Mouse (Mus musculus) heart, embryonic 15.5 days (tissue): ENCODE measurements around the gene Ccdc88c. TPM values are rescaled to one million over a fixed set of nuclear protein-coding genes. Genes with fewer than 3 reads are reported as not detected.

ENCODE experiments used
- ATAC-seq: fragments of 200-750 bp; cut with Nextera tagmentation; replicated peaks from 2 replicates; pipeline ENCODE4 v1.8.0; 2017; ENCODE audit warnings: low read depth, moderate TSS enrichment; ENCODE audit not compliant: insufficient number of reproducible peaks, insufficient read depth, low FRiP score
- H3K27ac ChIP-seq: fragments of 300-500 bp; sonication (generic); 2 replicates; pipeline ENCODE4 v1.5.1; 2015; ENCODE audit warnings: mild to moderate bottlenecking, inconsistent platforms
- H3K27me3 ChIP-seq: fragments of 300-500 bp; sonication (generic); 2 replicates; pipeline ENCODE4 v1.6.1; 2015; ENCODE audit warnings: inconsistent platforms
- H3K36me3 ChIP-seq: fragments of 300-500 bp; sonication (generic); 2 replicates; pipeline ENCODE4 v1.6.1; 2015; ENCODE audit warnings: mild to moderate bottlenecking, inconsistent platforms
- H3K4me1 ChIP-seq: fragments of 300-500 bp; sonication (generic); replicated peaks from 2 replicates; pipeline ENCODE4 v1.6.1; 2015; ENCODE audit warnings: inconsistent platforms
- H3K4me2 ChIP-seq: fragments of 300-500 bp; sonication (generic); 2 replicates; pipeline ENCODE4 v1.6.1; 2015; ENCODE audit warnings: inconsistent platforms, mild to moderate bottlenecking, moderate library complexity
- H3K4me3 ChIP-seq: fragments of 300-500 bp; sonication (generic); 2 replicates; pipeline ENCODE4 v1.5.1; 2015; ENCODE audit warnings: mild to moderate bottlenecking, inconsistent platforms
- H3K9ac ChIP-seq: fragments of 300-500 bp; sonication (generic); 2 replicates; pipeline ENCODE4 v1.6.1; 2015; ENCODE audit warnings: mild to moderate bottlenecking, inconsistent platforms
- H3K9me3 ChIP-seq: fragments of 300-500 bp; sonication (generic); replicated peaks from 2 replicates; pipeline ENCODE4 v1.6.1; 2016; ENCODE audit warnings: inconsistent platforms
- WGBS: fragments of 180-500 bp; shearing (Covaris S2); methylation state at CpG from one replicate; pipeline ENCODE4 v1.1.7; 2015; ENCODE audit warnings: mixed read lengths; 5-methylcytosine and 5-hydroxymethylcytosine counted together
- polyA plus RNA-seq: library from polyadenylated mRNA; unstranded; fragments of >200 nt; fragmentation: Nextera tagmentation; extraction: Ambion mirVana; gene quantifications from 2 replicates; pipeline ENCODE4 v1.2.1, GENCODE M21; 2015

Gene Ccdc88c
- polyA plus RNA-seq, 1 experiment from 2014 or later: 2.4 TPM

DNA sequence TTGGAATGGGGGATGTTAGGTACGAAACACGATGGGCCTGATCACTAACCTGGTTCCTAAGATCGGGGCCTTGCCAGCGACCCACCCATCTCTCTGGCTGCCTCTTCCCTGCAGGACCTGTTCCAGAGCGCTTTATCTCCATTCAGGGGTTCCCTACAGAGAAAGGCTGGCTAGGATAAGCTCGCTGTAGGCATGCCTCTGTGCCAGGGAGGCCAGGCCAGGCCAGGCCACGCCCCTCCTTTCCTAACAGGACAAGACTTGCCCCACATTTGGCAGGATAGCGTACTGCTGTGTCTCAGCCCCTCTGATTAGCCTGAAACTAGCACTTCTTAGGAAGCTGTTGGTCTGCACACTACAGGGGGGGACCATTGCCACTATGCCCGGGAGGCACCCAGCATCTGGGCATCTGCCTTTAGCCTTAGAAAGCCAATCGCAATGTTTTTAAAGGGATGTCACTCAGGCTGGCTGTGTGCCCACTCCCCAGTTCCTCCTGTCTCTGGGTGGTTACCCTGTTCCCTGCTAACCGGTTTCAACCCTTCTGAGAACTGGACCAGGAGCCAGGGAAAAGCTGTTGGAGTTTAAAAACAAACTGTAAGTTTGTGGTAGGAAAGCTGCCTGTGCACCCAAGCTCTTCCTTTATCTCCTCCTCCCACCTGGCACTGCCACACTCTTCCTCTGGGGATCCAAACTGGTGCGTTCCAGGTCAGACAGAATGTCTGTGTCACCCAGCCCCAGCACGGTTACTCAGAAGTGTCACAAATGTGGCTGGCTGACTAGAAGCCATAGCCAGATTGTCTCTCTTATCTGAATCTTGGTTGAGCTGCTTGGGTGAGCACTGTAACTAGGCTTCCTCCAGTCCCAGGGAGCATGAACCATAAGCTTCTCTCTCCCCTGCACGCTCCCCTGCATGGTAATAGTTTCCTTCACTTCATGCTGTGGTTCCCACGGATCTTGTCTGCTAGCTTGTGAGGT lies 69.9 kb downstream of the Ccdc88c start:
- Histone ChIP-seq H3K27ac (no peak overlapping the region), H3K36me3 (no peaks in the 10 kb centered on the region), H3K9me3 (no peaks in the 10 kb centered on the region), H3K9ac (no peak overlapping the region), H3K4me2 (no peak overlapping the region; the same call in 1 of the 2 replicates), H3K4me1 (peaks cover 25% of the 10 kb centered on the region), H3K4me3 (no peak overlapping the region), H3K27me3 (peaks cover 53% of the 10 kb centered on the region)
- 40% methylated on average over 15 of the region's 15 CpGs for WGBS
- ATAC-seq: peak; percentile 73

DNA sequence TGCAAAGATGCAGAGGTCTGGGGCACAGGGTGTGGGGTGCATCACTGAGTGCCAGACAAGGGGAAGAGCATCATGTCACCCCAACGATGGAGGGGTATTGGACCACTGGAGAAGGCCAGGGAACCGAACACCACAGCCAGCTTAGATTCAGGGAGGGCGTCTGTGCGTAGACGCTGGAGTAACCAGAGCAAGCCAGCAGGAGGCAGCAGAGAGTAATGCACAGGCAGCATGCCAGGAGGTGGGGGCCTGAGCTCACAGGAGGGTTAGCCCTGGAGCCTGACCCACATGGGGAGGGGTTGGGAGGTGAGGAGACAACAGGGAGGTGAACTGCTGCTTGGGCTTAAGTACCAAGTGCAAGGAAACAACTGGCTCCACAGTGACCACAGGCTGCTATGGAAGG lies 70.8 kb downstream of the Ccdc88c start:
- WGBS: 18% methylated on average over 5 of the region's 5 CpGs
- H3K36me3 ChIP-seq: no peaks in the 10 kb centered on the region
- H3K4me3 ChIP-seq: no peak overlapping the region
- ATAC-seq: peak; percentile 38; the same call in 1 of the 2 replicates
- peaks cover 27% of the 10 kb centered on the region for H3K4me1 ChIP-seq
- H3K27ac ChIP-seq: no peak overlapping the region
- peaks cover 55% of the 10 kb centered on the region for H3K27me3 ChIP-seq
- H3K9me3 ChIP-seq: no peaks in the 10 kb centered on the region
- H3K4me2 ChIP-seq: no peak overlapping the region
- H3K9ac ChIP-seq: no peak overlapping the region

DNA sequence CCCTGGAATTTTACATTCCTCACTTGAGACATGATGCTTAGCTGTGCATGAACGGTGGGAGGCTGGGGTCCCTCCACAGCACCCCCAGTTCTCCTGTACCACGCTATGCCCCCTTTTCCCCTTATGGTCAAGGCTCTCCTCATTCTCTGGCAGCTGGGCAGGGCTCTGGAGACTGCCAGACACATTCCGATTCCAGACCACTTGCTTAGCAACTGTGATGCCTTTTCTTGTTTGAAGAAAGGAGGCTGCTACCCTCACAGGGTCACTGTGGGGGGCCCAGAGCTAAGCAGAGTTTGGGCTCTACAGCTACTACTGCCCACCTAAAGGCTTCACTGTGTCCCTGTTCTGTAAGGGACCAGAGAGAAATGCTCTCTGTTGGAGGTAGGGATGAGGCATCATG lies 71.6 kb downstream of the Ccdc88c start:
- no peak overlapping the region for H3K9ac ChIP-seq
- H3K4me1 ChIP-seq: peaks cover 34% of the 10 kb centered on the region
- H3K4me3 ChIP-seq: no peak overlapping the region
- peaks cover 57% of the 10 kb centered on the region for H3K27me3 ChIP-seq
- H3K9me3 ChIP-seq: no peaks in the 10 kb centered on the region
- WGBS: 65% methylated on average over 3 of the region's 3 CpGs
- no peak for ATAC-seq
- H3K4me2 ChIP-seq: no peak overlapping the region
- no peaks in the 10 kb centered on the region for H3K36me3 ChIP-seq
- no peak overlapping the region for H3K27ac ChIP-seq

DNA sequence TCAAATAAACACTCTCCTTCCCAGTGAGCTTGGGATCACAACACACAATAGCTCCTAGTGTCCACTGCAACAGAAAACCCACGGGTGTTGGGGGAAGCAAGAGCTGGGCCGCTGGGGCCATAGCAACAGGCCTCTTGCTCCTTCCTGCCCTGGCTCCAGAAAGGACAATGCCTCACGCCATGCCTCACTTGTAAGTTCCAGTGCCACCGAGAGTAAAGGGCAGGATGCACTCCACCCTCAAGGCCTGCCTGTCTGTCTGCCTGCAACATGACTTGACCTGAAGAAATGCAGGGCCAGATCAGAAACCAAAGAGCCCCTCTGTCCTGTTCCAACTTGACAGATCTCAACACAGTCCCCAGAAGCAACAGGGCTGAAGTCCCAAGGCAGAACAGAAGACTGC lies 72.0 kb downstream of the Ccdc88c start:
- peaks cover 57% of the 10 kb centered on the region for H3K27me3 ChIP-seq
- H3K4me3 ChIP-seq: no peak overlapping the region
- no peak overlapping the region for H3K27ac ChIP-seq
- H3K9ac ChIP-seq: no peak overlapping the region
- ATAC-seq: no peak
- 61% methylated on average over 4 of the region's 4 CpGs for WGBS
- H3K4me2 ChIP-seq: no peak overlapping the region
- no peaks in the 10 kb centered on the region for H3K9me3 ChIP-seq
- H3K4me1 ChIP-seq: peaks cover 35% of the 10 kb centered on the region
- no peaks in the 10 kb centered on the region for H3K36me3 ChIP-seq

GRCm38 (mm10) chr12:100956028-100956427 lies 72.8 kb downstream of the Ccdc88c start:
- Histone ChIP-seq H3K27me3 (peaks cover 59% of the 10 kb centered on the region), H3K9ac (no peak overlapping the region), H3K4me3 (no peak overlapping the region), H3K36me3 (no peaks in the 10 kb centered on the region), H3K4me2 (no peak overlapping the region), H3K27ac (no peak overlapping the region), H3K4me1 (peaks cover 35% of the 10 kb centered on the region), H3K9me3 (no peaks in the 10 kb centered on the region)
- ATAC-seq: no peak
- 69% methylated on average over 2 of the region's 2 CpGs for WGBS

DNA sequence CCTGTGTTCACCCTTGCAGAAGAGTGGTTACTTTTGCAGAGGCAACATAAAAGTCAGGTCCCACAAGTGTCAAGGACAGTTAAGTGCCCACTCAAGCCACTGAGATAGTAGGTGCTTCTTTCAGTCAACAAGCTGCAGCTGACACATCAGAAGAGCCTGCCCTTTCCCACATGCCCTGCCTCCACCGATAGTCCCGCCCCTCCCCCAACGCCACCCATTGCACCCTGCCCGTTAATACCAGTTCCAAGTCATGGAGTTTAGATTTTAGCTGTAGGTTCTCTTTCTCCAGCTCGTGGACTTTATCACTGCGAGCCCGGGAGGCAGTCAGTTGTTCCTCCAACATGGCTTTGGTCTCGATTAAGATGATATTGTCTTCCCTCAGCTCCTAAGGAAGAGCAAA lies 74.9 kb downstream of the Ccdc88c start:
- H3K9ac ChIP-seq: no peak overlapping the region
- no peaks in the 10 kb centered on the region for H3K9me3 ChIP-seq
- peaks cover 45% of the 10 kb centered on the region for H3K27me3 ChIP-seq
- WGBS: 52% methylated on average over 8 of the region's 8 CpGs
- no peak overlapping the region for H3K4me3 ChIP-seq
- H3K27ac ChIP-seq: no peak overlapping the region
- H3K4me2 ChIP-seq: no peak overlapping the region
- no peaks in the 10 kb centered on the region for H3K36me3 ChIP-seq
- H3K4me1 ChIP-seq: peaks cover 29% of the 10 kb centered on the region
- ATAC-seq: no peak

DNA sequence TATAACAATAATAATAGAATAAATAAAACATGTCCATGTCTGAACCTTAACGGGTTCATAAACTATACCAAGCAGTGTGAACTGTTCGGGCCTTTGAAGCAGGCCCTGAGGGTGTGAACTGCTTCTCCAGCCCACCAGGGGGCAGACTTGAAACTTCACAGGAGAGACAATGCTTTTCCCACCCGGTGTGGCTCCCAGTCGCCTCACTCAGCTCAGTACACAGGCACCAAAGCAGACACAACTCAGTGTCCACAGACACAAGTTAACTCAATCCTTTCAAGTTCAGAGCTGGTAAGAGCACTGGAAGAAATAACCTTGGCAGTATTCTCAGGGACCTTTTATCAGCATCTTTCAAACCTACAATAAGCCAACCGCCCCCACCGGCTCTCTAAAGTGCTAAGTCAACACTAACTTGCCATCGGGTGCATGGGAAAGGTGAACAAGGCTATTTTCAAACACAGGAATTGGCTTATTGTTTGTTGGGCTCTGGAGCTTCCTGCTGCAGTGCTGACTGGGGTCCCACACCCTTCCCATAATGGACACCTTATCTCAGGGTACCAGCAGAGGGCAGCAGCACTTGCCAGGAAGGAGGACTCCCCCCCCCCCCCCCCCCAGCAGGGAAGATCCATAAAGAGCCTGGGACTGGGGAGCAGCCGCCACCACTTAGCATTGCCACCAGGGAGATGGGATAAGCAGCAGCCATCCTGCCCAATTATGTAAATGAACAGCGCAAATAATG lies 76.5 kb downstream of the Ccdc88c start:
- Histone ChIP-seq H3K4me3 (no peak overlapping the region), H3K9me3 (no peaks in the 10 kb centered on the region), H3K27me3 (peaks cover 39% of the 10 kb centered on the region), H3K36me3 (no peaks in the 10 kb centered on the region), H3K4me2 (peak overlapping the region; percentile 39), H3K9ac (no peak overlapping the region), H3K4me1 (peaks cover 15% of the 10 kb centered on the region), H3K27ac (peak overlapping the region; percentile 55)
- peak; percentile 73 for ATAC-seq
- 35% methylated on average over 9 of the region's 9 CpGs for WGBS

DNA sequence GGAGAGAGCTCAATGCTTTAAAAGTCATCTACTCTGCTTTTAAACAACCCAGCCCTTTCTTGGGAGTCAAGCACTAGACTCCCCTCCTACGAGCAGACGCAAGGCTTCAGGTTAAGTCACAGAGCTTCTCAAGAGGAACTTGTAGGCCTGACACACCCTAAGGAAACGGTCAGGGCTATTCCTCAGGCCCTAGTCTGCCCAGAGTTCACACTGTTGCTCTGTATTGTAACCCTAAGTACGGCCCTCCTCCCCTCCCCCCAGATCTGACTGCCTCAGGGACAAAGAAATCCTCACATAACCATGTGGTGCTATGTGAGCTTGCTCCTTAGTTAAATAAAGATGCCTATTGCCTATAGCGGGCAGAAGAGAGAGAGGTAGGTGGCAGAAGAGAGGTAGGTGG lies 79.7 kb downstream of the Ccdc88c start:
- Histone ChIP-seq H3K4me2 (no peak overlapping the region), H3K9ac (no peak overlapping the region), H3K4me1 (peaks cover 12% of the 10 kb centered on the region), H3K4me3 (no peak overlapping the region), H3K27ac (no peak overlapping the region), H3K9me3 (no peaks in the 10 kb centered on the region), H3K36me3 (no peaks in the 10 kb centered on the region), H3K27me3 (peaks cover 24% of the 10 kb centered on the region)
- WGBS: 86% methylated on average over 5 of the region's 5 CpGs
- ATAC-seq: no peak

DNA sequence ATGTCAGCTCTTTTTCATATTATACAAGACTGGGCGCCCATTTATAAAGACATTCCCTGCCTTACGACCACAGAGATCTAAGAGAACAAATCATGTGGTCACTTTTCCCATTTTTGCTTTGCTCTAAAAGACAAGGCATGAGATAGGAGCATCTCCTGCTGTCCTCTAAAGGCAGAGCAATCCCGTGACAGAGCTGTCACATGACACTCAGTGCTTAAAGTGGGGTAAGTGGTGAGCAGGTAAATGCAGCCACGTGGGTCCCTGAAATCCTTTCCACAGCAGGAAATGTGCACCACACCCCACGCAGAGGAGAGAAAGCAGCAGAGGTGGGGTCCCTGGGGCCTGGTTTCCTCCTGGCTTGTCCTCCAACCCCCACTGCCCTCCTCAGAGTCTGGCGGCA lies 80.8 kb downstream of the Ccdc88c start:
- Histone ChIP-seq H3K4me1 (peaks cover 8% of the 10 kb centered on the region), H3K36me3 (no peaks in the 10 kb centered on the region), H3K27me3 (peaks cover 28% of the 10 kb centered on the region), H3K4me3 (no peak overlapping the region), H3K4me2 (no peak overlapping the region), H3K9ac (no peak overlapping the region), H3K9me3 (no peaks in the 10 kb centered on the region), H3K27ac (no peak overlapping the region)
- ATAC-seq: no peak
- 70% methylated on average over 6 of the region's 6 CpGs for WGBS

DNA sequence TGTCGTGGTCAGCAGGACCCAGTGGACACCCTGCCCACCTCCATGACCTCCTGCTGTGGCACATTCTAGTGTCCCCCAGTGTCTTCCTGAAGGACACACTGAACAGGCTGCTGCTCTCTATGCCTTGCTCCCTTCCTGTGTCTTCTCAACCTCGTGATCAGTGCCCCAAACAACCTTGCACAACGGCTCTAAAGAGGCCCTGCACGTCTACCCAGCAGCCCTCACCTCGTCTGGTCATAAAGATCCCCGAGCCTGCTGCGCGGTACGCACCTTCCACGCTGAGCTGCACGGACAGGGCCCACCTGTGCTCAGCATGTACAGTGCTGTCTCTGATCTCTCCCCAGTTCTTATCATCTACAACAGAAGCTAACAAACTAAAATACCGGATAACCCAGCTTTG lies 82.9 kb downstream of the Ccdc88c start:
- ATAC-seq: no peak
- Histone ChIP-seq H3K27ac (no peak overlapping the region), H3K36me3 (no peaks in the 10 kb centered on the region), H3K9me3 (no peaks in the 10 kb centered on the region), H3K4me3 (no peak overlapping the region), H3K4me1 (no peaks in the 10 kb centered on the region), H3K27me3 (peaks cover 21% of the 10 kb centered on the region), H3K4me2 (no peak overlapping the region), H3K9ac (no peak overlapping the region)
- WGBS: 84% methylated on average over 12 of the region's 12 CpGs

- WGBS: 74% methylated on average over 12 of the region's 12 CpGs
- H3K4me1 ChIP-seq: no peaks in the 10 kb centered on the region
- H3K9me3 ChIP-seq: no peaks in the 10 kb centered on the region
- no peak for ATAC-seq
- H3K4me3 ChIP-seq: no peak overlapping the region
- no peak overlapping the region for H3K4me2 ChIP-seq
- no peak overlapping the region for H3K9ac ChIP-seq
- H3K27ac ChIP-seq: no peak overlapping the region
- peaks cover 21% of the 10 kb centered on the region for H3K27me3 ChIP-seq
- H3K36me3 ChIP-seq: no peaks in the 10 kb centered on the region
Measured at GRCm38 (mm10) chr12:100945501-100945900, 83.4 kb downstream of the Ccdc88c start.
